Mouse (Mus musculus): ENCODE results near the gene Ago1.

The Ago1 gene

DNA sequence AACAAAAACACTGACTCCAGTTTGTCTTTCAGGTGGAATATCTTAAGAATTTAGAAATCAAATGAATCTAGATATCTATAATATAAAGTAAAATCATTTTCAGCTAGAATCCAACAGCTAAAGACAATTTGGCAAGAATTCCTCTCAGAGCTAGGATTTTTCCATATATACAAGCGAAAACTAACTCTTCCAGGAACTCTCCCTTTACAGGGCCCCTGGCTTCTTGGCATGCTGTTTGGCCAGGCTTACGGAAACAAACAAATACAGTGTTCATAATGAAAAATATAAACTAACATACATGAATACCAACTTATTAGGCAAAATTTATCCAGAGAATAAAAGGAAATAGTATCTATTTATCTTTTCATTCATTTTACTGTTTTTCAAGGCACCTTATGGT, 44.5 kb downstream of the Ago1 start:
- no peak for DNase-seq (ENCODE audit: low read depth in 2 of 2, low spot score in 2 of 2)

DNA sequence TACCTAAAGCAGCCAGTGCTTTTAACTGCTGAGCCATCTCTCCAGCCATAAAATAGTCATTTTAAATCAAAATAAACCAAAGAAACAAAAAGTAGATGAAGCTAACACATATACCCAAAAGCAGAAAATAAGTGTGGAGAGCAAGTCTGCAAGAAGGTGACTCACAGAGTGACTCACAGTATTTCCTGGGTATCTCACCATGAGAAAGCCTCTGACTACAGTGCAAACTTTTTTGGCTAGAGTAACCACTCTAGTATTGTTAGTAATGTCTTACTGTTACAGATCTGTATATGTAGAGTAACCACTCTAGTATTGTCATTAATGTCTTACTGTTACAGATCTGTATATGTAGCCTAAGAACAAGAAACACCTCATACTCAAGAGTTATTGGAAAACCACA, 52.7 kb downstream of the Ago1 start:
- no peak for DNase-seq (ENCODE audit: low read depth in 2 of 2, low spot score in 2 of 2)

DNA sequence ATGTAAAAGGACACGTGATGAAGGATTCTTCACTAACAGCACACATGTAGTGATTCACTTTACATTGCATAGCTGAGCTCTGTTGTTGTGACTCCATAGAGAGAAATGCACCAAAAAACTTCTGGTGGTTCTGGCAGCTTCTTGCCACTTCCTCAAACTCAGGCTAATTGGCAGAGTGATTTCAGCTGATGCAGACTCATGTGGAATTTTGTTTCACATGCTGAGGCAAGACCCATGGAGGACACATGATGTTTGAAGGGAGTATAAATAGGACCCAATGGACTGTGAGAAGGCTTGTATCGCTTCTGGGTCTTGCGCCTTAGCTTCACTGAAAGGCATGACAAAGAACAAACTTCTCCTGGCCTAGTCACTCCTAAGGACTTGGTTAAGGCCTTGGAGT, 55.9 kb downstream of the Ago1 start:
- DNase-seq (ENCODE audit: low read depth in 2 of 2, low spot score in 2 of 2), result no peak
